Mouse (Mus musculus) bone marrow macrophage, adult 2 months (primary cell): ENCODE measurements around the gene Mrpl34. TPM values are rescaled to one million over a fixed set of nuclear protein-coding genes. Genes with fewer than 3 reads are reported as not detected.

Experiments used
- H3K27ac ChIP-seq: 2 replicates; pipeline ENCODE4 v1.5.1; 2012; ENCODE audit warnings: low read depth, low read length; ENCODE audit not compliant: insufficient read depth
- H3K4me1 ChIP-seq: 2 replicates; pipeline ENCODE4 v1.6.1; 2012; ENCODE audit warnings: low read length; ENCODE audit not compliant: control insufficient read depth, insufficient read depth
- H3K4me3 ChIP-seq: 2 replicates; pipeline ENCODE4 v1.5.1; 2012; ENCODE audit warnings: mild to moderate bottlenecking, low read length, moderate library complexity; ENCODE audit not compliant: insufficient read depth
- CTCF ChIP-seq: IDR thresholded peaks from 2 replicates; pipeline ENCODE4 v1.5.1; 2012; ENCODE audit warnings: low read depth, mild to moderate bottlenecking, low read length, moderate library complexity
- POLR2A ChIP-seq: IDR thresholded peaks from 2 replicates; pipeline ENCODE4 v1.6.1; 2012; ENCODE audit warnings: mild to moderate bottlenecking, low read depth, low read length, borderline replicate concordance
- polyA plus RNA-seq: library from polyadenylated mRNA; stranded (reverse); fragments of >200 nt; gene quantifications from 2 replicates; pipeline ENCODE4 v1.2.4, GENCODE M21; 2012; ENCODE audit not compliant: missing spikeins, insufficient read depth, insufficient read length

Mrpl34 gene
- polyA plus RNA-seq, 1 experiment: 59.5 TPM

DNA sequence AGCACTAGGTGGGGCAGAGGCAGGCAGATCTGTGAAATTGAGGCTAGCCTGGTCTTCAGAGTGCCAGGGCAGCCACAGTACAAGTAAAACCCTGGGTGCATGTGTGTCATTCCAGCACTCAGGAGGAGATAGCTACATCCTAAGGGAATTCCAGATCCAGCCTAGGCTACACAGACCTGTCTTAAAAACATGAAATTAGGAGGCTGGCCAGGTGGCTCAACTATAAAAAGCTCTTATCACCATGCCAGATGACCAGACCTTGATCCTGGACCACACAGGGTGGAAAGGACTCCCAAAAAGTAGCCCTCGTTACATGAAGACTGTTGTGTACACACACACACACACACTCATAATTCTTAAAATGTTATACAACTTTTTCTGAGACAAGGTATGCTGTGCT, 3.2 kb downstream of the Mrpl34 start:
- no peak for TF ChIP-seq POLR2A
- H3K27ac ChIP-seq: no peak overlapping the region
- no peak overlapping the region for H3K4me3 ChIP-seq
- peaks cover 16% of the 10 kb centered on the region for H3K4me1 ChIP-seq

DNA sequence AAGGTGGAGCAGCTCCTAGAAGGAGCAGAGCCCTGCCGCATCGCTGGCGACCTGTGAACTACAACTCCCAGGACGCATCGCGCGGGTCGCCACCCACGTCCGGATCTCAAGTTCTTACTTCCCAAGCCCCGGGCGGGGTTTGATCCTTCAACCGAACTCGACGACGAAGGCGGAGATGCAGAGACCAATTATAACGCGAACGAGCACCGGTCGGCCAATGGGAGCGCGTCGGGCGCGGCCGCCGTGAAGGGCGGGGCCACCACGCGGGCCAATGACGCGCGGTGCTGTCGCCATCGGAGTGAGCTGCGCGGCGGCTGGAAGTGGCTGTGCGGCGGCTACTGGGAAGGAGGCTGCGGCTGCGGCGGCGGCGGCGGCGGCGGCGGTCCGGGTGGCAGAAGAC, 4.2 kb downstream of the Mrpl34 start, which contains the start of gene Dda1:
TSS of gene Dda1 (plus strand) at position 284 of the 400 bp plus-strand sequence.
- no peak for TF ChIP-seq POLR2A
- TF ChIP-seq CTCF: no peak
- Histone ChIP-seq H3K4me3 (peak within 1 kb of the TSS; percentile 70), H3K27ac (no peak within 1 kb of the TSS), H3K4me1 (peaks cover 15% of the 10 kb centered on the region)

DNA sequence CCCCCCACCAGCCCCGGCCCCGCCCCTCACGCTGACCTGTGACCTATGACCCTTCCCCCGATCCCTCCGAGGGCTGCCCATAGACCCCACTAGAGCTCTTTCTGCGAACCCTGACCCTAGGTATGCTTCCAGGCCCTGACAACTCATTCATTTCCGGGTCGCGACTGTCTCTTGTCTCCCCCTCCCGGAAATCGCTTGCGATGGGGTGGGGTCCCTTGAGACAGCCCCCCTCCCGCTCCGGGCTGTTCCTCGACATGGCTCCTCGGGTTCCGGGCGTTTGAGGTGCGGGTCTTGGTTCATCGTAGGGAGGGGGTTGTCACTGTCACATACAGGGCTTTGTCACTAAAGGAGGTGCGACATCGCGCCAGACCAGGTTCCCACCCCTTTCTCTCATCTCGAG, 4.7 kb downstream of the Mrpl34 start:
- Histone ChIP-seq H3K4me3 (peak overlapping the region; percentile 70), H3K27ac (no peak overlapping the region), H3K4me1 (peaks cover 13% of the 10 kb centered on the region)
- TF ChIP-seq POLR2A (no peak), CTCF (no peak)

DNA sequence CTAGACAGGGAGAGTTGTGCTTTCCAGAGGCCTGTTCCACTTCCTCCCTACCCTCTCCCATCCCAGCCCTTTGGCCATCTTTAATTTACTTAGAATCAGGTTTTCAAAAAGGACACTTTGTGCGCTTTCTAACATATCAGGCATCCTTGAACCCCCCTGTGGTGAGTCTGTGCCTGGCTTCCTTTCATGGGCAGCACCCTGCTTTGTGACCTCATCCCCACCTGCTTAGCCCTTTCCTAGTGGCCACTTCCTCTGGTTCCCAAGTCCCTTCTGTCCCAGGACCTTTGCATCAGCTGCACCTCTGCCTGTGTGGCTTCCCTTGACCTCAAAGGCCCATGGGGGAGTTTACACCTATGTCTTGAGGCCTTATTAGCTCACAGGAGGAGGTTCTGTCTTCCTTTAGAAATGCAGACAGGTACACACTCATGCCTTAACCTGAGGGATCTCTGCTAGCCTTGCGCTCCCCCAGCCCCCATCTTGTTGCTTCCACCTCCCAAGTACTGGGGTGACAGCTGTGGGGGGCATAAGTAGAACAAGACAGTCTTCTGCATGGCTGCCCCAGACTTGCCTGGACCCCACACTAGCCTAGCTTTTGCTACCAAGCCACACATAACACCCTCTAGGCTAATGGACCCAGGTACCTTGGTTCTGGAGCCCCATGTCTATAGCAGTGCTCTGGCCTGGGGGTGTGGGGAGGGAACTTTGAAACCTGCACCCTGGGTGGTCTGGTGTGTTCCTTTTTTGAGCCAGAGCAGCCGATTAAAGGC, 5.6 kb downstream of the Mrpl34 start:
- TF ChIP-seq POLR2A: no peak
- no peak for TF ChIP-seq CTCF
- no peak overlapping the region for H3K27ac ChIP-seq
- peak overlapping the region; percentile 70 for H3K4me3 ChIP-seq
- peaks cover 13% of the 10 kb centered on the region for H3K4me1 ChIP-seq

DNA sequence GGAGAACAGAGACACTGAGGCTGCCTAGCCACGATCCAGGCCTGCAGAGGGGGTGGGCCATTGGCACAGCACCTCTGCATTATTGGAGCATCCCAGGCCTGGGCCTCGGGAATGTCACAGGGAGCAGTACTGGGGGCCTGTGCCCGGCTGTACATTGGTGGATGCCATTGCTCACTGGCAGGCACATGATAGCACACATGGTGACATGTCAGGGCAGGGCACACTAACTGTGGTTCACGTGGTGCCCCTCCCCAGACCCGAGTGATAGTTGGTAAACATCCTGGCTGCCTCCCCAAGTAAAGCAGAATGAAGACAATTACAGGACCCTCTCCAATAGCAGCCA, 6.1 kb downstream of the Mrpl34 start:
- no peak for TF ChIP-seq CTCF
- TF ChIP-seq POLR2A: no peak
- Histone ChIP-seq H3K4me1 (peaks cover 12% of the 10 kb centered on the region), H3K4me3 (no peak overlapping the region), H3K27ac (no peak overlapping the region)

DNA sequence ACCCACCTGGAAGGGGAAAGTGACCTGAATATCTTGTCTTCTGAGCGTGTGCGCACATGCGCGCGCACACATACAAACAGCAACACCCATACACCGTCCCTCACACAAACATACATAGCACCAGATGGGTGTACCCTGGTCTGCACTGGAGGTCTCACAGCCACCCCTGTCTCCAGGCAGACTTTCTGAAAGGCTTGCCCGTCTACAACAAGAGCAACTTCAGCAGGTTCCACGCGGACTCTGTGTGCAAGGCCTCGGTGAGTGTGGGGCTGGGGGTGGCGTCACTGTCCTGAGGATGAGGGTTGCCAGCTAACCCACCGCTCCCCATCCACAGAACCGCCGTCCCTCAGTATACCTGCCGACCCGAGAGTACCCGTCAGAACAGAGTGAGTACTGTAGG, 7.1 kb downstream of the Mrpl34 start:
- peaks cover 10% of the 10 kb centered on the region for H3K4me1 ChIP-seq
- H3K27ac ChIP-seq: no peak overlapping the region
- no peak for TF ChIP-seq POLR2A
- no peak for TF ChIP-seq CTCF
- no peak overlapping the region for H3K4me3 ChIP-seq

DNA sequence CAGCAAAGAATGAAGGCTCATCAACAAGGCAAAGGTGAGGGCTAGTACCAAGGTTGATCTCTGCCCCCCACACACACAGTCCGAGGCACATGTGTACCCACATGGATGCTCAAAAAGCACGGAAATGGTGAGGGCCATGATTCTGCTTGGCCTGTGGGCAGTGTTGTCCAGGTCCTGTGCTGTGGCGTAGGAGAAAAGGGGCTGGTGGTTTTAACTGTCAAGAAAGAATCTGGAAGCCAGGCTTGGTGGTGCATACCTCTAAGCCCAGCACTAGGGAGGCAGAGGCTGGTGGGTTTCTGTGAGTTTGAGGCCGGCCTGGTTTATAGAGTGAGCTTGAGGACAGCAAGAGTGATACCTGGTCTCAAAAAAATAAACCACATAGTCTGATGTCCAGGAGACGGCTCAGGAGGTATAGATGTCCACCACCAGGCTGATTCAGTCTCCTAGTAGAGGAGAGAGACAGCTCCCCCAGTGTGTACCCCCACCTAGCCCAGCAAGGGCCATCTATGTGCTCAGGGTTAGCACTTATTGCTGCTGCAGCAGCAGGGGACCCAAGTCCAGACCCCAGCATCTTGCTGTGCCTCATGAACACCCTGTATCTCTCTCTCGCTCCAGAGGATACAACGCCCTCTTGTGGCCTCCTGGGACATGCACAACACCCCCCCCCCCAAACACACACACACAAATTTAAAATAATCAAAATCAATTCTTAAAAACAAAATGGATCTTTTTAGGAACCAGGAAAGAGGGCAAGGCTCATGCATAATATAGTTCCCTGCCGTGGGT, 8.0 kb downstream of the Mrpl34 start:
- Histone ChIP-seq H3K4me1 (peaks cover 16% of the 10 kb centered on the region), H3K27ac (no peak overlapping the region), H3K4me3 (no peak overlapping the region)
- TF ChIP-seq POLR2A (no peak), CTCF (peak; percentile 14; the same call in 1 of the 2 replicates)

DNA sequence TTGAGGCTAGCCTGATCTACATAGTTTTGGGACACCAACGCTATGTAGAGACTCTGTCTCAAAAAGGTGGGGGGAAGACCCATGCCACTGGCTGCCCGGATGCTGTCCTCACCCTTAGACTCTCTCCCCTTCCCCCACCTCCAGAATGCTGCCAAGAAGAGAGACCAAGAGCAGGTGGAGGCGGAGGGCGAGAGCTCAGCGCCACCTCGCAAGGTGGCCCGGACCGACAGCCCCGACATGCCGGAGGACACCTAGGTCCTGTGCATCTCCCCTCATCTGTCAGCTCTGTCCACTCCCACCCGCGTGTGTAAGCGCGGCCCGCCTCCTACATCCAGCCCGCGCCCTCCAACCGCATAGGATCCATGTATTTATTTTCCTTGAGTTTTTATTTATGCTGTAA, 9.6 kb downstream of the Mrpl34 start:
- Histone ChIP-seq H3K27ac (no peak overlapping the region), H3K4me3 (no peak overlapping the region), H3K4me1 (peaks cover 16% of the 10 kb centered on the region)
- TF ChIP-seq POLR2A: no peak
- TF ChIP-seq CTCF: no peak

DNA sequence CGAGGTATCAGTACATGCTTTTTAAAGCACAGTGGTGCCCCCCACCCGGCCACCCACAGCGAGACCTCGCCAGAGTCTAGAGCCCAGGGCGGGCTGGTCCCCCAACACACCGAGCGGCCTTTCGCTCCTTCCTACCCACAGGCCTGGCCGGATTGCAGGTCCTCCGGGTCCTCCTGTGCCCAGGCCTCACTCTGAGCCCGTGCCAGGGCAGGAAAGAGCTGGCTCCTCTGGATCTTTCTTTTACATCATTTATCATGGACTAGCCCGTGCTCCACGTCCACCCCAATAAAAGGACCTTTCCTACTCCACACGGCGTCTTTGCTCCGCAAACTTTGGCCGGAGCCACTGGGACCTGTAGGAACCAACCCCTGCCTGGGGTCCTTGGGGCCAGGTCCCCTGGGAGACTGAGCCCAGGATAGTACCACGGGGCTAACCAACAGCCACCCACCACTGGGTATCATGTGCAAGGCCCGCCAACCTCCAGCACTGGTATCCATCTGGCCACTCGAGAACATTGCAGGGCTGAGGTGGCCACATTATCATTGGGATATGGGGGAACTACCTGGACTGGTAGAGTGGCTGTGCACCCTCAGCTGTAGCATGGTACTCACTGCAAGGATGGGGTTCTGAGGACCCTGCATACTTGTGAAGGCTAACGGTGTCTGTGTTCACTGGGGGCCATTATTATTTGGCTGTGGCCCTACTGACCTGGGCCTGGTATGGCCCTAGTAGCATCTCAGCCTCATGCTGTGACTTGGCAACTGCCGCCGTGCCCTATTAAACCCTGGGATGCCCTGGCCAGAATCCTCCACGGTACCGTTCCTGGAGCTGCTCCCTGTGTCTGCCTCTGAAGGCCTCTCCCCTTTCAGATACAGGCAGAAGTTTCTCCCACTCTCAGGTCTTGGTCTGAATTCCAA, 10.3 kb downstream of the Mrpl34 start:
- Histone ChIP-seq H3K4me1 (peaks cover 13% of the 10 kb centered on the region), H3K4me3 (no peak overlapping the region)
- TF ChIP-seq POLR2A: no peak
- TF ChIP-seq CTCF: no peak

DNA sequence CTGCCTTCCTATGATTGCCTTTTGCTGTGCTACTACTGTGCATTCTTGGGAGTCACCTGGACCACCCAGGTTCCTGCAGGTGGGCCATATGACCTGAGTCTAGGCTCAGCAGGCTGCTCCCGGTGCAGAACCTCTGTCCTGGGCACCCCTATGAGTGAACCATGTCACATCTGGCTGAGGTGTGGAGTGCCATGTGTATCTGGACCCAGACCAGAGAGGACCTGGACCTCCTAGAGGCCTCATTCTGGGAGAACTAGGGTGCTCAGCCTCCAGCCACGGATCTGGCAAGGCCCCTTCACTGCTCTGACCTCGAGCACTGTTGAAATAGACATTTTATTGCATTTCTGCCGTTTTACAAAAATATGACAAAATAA, 10.9 kb downstream of the Mrpl34 start:
- peaks cover 8% of the 10 kb centered on the region for H3K4me1 ChIP-seq
- TF ChIP-seq CTCF: no peak
- no peak for TF ChIP-seq POLR2A
- no peak overlapping the region for H3K27ac ChIP-seq
- H3K4me3 ChIP-seq: peak overlapping the region; percentile 85

More for the DNA sequence above, 10.3 kb downstream of the Mrpl34 start:
- H3K27ac ChIP-seq: no peak overlapping the region
